Mouse (Mus musculus) stomach, postnatal 0 days (tissue): ENCODE data around the gene Fam187b. TPM values are rescaled to one million over a fixed set of nuclear protein-coding genes. Genes with fewer than 3 reads are reported as not detected.
A peak's percentile ranks its signal among the peaks of the same experiment; 100 is the strongest.

Experiments used
- ATAC-seq: fragments of 200-750 bp; cut with Nextera tagmentation; 2 replicates; pipeline ENCODE4 v1.8.0; 2017; ENCODE audit not compliant: low FRiP score, low TSS enrichment
- DNase-seq: peaks from one replicate; pipeline ENCODE4 v3.0.0-alpha.2; 2016; ENCODE audit warnings: low spot score
- H3K27ac ChIP-seq: fragments of 300-500 bp; sonication (generic); replicated peaks from 2 replicates; pipeline ENCODE4 v1.5.1; 2014; ENCODE audit warnings: mild to moderate bottlenecking, control low read depth
- H3K27me3 ChIP-seq: fragments of 300-500 bp; sonication (generic); 2 replicates; pipeline ENCODE4 v1.6.1; 2014; ENCODE audit warnings: low read length; ENCODE audit not compliant: control insufficient read depth, insufficient read depth
- H3K36me3 ChIP-seq: fragments of 300-500 bp; sonication (generic); 2 replicates; pipeline ENCODE4 v1.6.1; 2014; ENCODE audit warnings: low read length, mixed read lengths; ENCODE audit not compliant: control insufficient read depth, insufficient read depth
- H3K4me1 ChIP-seq: fragments of 300-500 bp; sonication (generic); replicated peaks from 2 replicates; pipeline ENCODE4 v1.6.1; 2014; ENCODE audit warnings: antibody characterized with exemption; ENCODE audit not compliant: control insufficient read depth, insufficient read depth
- H3K4me2 ChIP-seq: fragments of 300-500 bp; sonication (generic); replicated peaks from 2 replicates; pipeline ENCODE4 v1.6.1; 2014; ENCODE audit warnings: low read depth, mild to moderate bottlenecking, control low read depth, moderate library complexity
- H3K4me3 ChIP-seq: fragments of 300-500 bp; sonication (generic); 2 replicates; pipeline ENCODE4 v1.5.1; 2014; ENCODE audit warnings: low read depth, low read length, control low read depth
- H3K9ac ChIP-seq: fragments of 300-500 bp; sonication (generic); 2 replicates; pipeline ENCODE4 v1.6.1; 2014; ENCODE audit warnings: mild to moderate bottlenecking, low read length, control low read depth, mixed read lengths
- H3K9me3 ChIP-seq: fragments of 300-500 bp; sonication (generic); 2 replicates; pipeline ENCODE4 v1.6.1; 2016; ENCODE audit warnings: low read length; ENCODE audit not compliant: control insufficient read depth
- CTCF ChIP-seq: IDR thresholded peaks from 2 replicates; pipeline ENCODE4 v1.5.1; 2016; ENCODE audit warnings: antibody characterized with exemption, low read depth, mild to moderate bottlenecking, moderate library complexity
- EP300 ChIP-seq: optimal IDR thresholded peaks from 2 replicates; pipeline ENCODE3; 2016; ENCODE audit warnings: antibody characterized with exemption
- whole genome bisulfite sequencing: fragments of 180-500 bp; shearing (Covaris S2); extraction: QIAGEN DNeasy Blood & Tissue Kit; methylation state at CpG from one replicate; pipeline ENCODE4 v1.1.7; 2014; 5-methylcytosine and 5-hydroxymethylcytosine counted together
- polyA plus RNA-seq: library from polyadenylated mRNA; unstranded; fragments of >200 nt; fragmentation: Nextera tagmentation; extraction: Ambion mirVana; gene quantifications from 2 replicates; pipeline ENCODE4 v1.2.1, GENCODE M21; 2015

Gene Fam187b
- polyA plus RNA-seq, 1 experiment from 2014 or later = 5.3 TPM

GRCm38 (mm10) chr7:30956756-30957366 is 16.7 kb upstream of the Fam187b start, which contains the start of gene Usf2:
TSS of gene Usf2 (minus strand) at chr7:30956803.
- ATAC-seq = peak; percentile 50
- H3K4me1 ChIP-seq = peaks cover 10% of the 10 kb centered on the region; the same call in 1 of the 2 replicates
- TF ChIP-seq EP300 (no peak), CTCF (no peak)
- H3K27me3 ChIP-seq = no peaks in the 10 kb centered on the region
- H3K36me3 ChIP-seq = peaks cover 14% of the 10 kb centered on the region
- DNase-seq = peak; percentile 89
- 0% methylated on average over 24 of the region's 82 CpGs for WGBS
- peak within 1 kb of the TSS; percentile 100 for H3K9ac ChIP-seq
- H3K27ac ChIP-seq = peak within 1 kb of the TSS; percentile 99
- peak within 1 kb of the TSS; percentile 78 for H3K4me2 ChIP-seq
- no peaks in the 10 kb centered on the region for H3K9me3 ChIP-seq
- peak within 1 kb of the TSS; percentile 96 for H3K4me3 ChIP-seq

- TF ChIP-seq EP300 (peak; percentile 32), CTCF (no peak)
- ATAC-seq = peak; percentile 63
- WGBS = under 1% methylated on average over 36 of the region's 43 CpGs
- H3K9me3 ChIP-seq = no peaks in the 10 kb centered on the region
- peaks cover 10% of the 10 kb centered on the region for H3K36me3 ChIP-seq
- H3K27ac ChIP-seq = peak overlapping the region; percentile 99
- peaks cover 10% of the 10 kb centered on the region; the same call in 1 of the 2 replicates for H3K4me1 ChIP-seq
- H3K9ac ChIP-seq = peak overlapping the region; percentile 100
- H3K4me2 ChIP-seq = peak overlapping the region; percentile 78
- peak; percentile 93 for DNase-seq
- peak overlapping the region; percentile 96 for H3K4me3 ChIP-seq
- no peaks in the 10 kb centered on the region for H3K27me3 ChIP-seq
Measured at GRCm38 (mm10) chr7:30957367-30957783, 16.2 kb upstream of the Fam187b start.

GRCm38 (mm10) chr7:30958109-30958865 is 15.3 kb upstream of the Fam187b start:
- Histone ChIP-seq H3K9ac (peak overlapping the region; percentile 100), H3K9me3 (no peaks in the 10 kb centered on the region), H3K4me1 (peaks cover 10% of the 10 kb centered on the region; the same call in 1 of the 2 replicates), H3K4me2 (peak overlapping the region; percentile 78), H3K36me3 (peaks cover 10% of the 10 kb centered on the region), H3K4me3 (peak overlapping the region; percentile 96), H3K27ac (peak overlapping the region; percentile 99), H3K27me3 (no peaks in the 10 kb centered on the region)
- peak; percentile 35 for DNase-seq
- ATAC-seq = no peak
- TF ChIP-seq CTCF (no peak), EP300 (no peak)
- 62% methylated on average over 28 of the region's 28 CpGs for WGBS

- TF ChIP-seq EP300 = no peak
- TF ChIP-seq CTCF = no peak
- ATAC-seq (no peak), DNase-seq (no peak)
- Histone ChIP-seq H3K27ac (no peak overlapping the region), H3K27me3 (no peaks in the 10 kb centered on the region), H3K4me3 (no peak overlapping the region), H3K36me3 (peaks cover 7% of the 10 kb centered on the region; the same call in 1 of the 2 replicates), H3K4me1 (peaks cover 10% of the 10 kb centered on the region; the same call in 1 of the 2 replicates), H3K4me2 (no peak overlapping the region), H3K9ac (no peak overlapping the region), H3K9me3 (no peaks in the 10 kb centered on the region)
- WGBS = 94% methylated on average over 9 of the region's 9 CpGs
Measured at GRCm38 (mm10) chr7:30958866-30959487, 14.6 kb upstream of the Fam187b start.

- ATAC-seq (no peak), DNase-seq (no peak)
- Histone ChIP-seq H3K27me3 (no peaks in the 10 kb centered on the region), H3K4me2 (no peak overlapping the region), H3K4me3 (no peak overlapping the region), H3K9ac (no peak overlapping the region), H3K27ac (no peak overlapping the region), H3K9me3 (no peaks in the 10 kb centered on the region), H3K36me3 (peaks cover 5% of the 10 kb centered on the region; the same call in 1 of the 2 replicates), H3K4me1 (peaks cover 10% of the 10 kb centered on the region; the same call in 1 of the 2 replicates)
- no peak for TF ChIP-seq EP300
- TF ChIP-seq CTCF = no peak
- 82% methylated on average over 6 of the region's 6 CpGs for WGBS
Measured at GRCm38 (mm10) chr7:30959786-30960349, 13.7 kb upstream of the Fam187b start.
